Mouse (Mus musculus) adrenal gland, postnatal 4 days (tissue): ENCODE data around the gene Ppat. TPM values are rescaled to one million over a fixed set of nuclear protein-coding genes. Genes with fewer than 3 reads are reported as not detected.

Source experiments
- DNase-seq, 2 experiments: peaks; one replicate each; pipeline ENCODE4 v3.0.0; 2021 to 2022; ENCODE audit warnings: low spot score in 2 of 2, mixed read lengths in 2 of 2
- total RNA-seq, 2 experiments: library from RNA; stranded (reverse); gene quantifications; 2 replicates each; pipeline ENCODE4 v1.2.3; 2021

Ppat gene
- total RNA-seq, 2 experiments from 2014 or later: 41.2 to 43.4 TPM

- no peak for DNase-seq
Observed at GRCm38 (mm10) chr5:76892608-76893007, 58.8 kb downstream of the Ppat start.

DNA sequence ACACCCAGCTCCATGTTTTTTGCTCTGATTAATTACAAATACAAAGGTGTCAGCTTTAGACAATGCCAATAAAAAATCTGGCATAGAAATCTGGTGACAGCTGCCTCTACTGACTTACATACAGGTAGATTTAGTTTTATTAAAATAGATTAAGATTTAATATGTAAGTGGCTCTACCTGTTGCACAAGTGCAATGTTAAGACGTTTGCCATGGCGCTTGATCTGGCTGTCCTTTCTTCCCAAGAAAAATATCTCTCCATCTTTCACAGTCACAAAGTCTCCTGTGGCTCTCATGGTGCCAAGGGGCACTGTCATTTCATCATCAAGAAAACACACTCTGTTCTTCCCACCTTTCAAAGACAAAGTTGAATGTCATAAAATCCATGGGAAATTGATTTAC, 64.4 kb downstream of the Ppat start:
- DNase-seq: no peak

- DNase-seq: no peak
Observed at GRCm38 (mm10) chr5:76884107-76884506, 67.3 kb downstream of the Ppat start.

GRCm38 (mm10) chr5:76876106-76876758, 75.1 kb downstream of the Ppat start:
- no peak for DNase-seq

DNA sequence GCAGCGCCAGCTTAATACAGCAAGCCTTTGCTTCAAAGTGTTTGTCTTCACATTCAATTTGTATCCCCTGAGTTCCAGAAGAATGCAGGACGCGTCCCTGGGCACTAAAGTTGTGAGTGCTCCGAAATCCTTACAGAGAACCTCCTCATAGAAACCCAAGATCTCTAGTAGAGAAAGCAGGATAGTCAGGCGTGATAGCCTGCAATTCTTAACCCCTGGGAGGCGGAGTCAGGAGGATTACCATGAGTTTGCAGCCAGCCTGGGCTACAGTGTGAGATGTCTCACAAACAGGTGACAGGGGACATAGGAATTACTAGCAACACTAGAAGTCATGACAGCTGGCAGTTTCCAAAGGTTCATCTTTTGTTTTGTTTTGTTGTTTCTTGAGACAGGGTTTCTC, 81.8 kb downstream of the Ppat start:
- no peak for DNase-seq

DNA sequence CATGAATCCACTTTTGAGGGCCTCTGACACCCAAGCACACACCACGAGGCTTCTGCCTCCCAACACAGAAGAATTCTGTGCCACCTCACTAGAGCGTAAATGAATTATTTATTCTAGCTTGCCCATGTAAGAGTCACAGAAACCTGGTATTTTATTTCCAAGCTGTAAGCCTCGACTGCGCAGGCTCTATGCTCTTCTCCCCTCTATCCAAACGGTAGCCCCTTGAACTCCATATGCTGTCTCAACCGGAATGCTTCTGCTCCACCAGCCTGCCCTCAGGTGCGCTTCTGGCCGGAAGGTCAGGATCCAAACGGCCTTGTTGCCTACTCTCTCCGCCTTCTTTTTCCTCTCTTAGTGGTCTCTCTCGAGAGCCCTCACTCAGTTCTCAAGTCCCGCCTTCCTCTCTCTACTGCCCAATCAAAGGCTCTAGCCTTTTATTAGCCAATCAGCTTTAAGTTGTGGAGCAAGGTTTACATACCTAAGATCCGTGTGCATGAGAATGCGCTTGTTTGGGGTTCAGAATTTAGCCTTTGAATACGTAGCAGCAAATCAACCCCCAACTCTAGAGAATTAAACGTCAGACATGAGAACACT, 82.6 kb downstream of the Ppat start:
- no peak for DNase-seq

DNA sequence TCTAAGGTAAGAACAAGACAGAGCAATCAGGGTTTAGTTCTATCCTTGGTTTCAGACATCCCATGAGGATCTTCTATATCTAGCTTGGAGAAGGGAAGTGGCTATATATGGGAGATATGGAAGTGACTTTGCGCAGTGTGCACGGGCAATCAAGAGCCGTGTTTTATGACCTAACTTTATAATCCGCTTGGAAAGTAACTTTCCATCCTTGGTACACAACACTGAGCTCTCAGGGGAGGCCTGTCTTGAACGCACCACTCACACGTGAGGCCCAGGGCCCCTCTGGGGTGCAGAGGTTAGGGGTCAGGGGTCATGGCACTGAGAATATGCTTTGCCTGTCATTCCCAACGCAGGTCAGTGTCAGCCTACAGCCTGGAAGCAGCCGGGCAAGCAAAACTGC, 84.6 kb downstream of the Ppat start:
- no peak for DNase-seq

Other genes with a start within 250 kb of the Ppat start
- gene Aasdh, start 46.1 kb downstream of the Ppat start, total RNA-seq: 10 to 100 TPM; 23.0 to 25.4 TPM
- gene Paics, start 271 bp downstream of the Ppat start, total RNA-seq: 100 to 1,000 TPM; 227 to 231 TPM
- 100 to 1,000 TPM; 149 to 166 TPM for gene Srp72, start 23.1 kb upstream of the Ppat start, total RNA-seq
- gene Arl9, start 52.5 kb upstream of the Ppat start, total RNA-seq: not detected
- gene Thegl, start 64.4 kb upstream of the Ppat start, total RNA-seq: under 1 TPM; 0.28 to 0.31 TPM
- gene Hopx, start 163.5 kb upstream of the Ppat start, total RNA-seq: 1 to 10 TPM; 4.8 to 7.2 TPM